Mouse (Mus musculus) T-cell, adult 2 months (primary cell): ENCODE results near the gene Pvrig.
"Not testable (repeated sequence)": the region's sequence is repeated elsewhere in the genome, so short reads cannot be mapped to it uniquely, and the experiment has no call there.

Experiments used
- DNase-seq: peaks from one replicate; pipeline ENCODE4 v3.0.0; 2022; ENCODE audit warnings: low spot score

Pvrig gene

DNA sequence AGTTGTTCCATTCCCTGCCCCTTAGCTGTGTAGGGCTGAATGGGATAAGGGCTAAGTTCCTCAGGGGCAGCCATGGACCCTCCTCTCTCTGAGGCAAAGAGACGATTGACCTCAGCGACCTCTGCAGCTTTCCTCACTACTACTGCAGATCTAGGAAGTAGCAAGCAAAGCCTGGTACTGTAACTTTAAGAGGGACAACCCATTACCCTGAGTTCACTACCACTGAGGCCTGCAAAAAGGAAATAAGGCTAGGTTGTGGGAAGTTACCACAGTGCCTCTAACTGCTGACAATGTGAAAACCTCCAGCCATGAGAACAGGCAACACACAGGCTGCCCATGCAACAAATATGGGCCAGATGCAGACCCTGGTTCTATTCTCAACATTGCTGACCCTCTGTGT lies at the start of gene Pvrig:
Gene Pvrig (plus strand): TSS at position 301 of the 400 bp plus-strand sequence.
- DNase-seq = no peak

DNA sequence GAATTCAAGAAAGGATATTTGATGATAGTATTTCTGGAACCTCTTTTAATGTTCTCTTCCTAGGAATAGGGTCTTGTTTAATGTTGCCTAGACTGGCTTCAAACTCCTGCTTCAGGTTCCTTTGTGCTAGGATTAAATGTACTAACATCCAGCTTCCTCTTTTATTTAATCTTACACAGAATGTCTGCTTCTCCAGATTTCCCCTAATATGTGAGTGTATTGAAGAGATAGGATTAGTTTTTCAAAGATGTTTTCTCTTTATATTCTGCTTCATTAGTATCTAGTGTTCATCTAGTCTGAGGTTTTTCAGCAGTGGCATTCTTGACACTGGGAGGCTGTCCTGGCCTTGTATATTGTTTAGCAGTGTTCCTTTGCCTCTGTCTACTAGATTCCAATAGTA lies 47.6 kb upstream of the Pvrig start:
- no peak for DNase-seq

DNA sequence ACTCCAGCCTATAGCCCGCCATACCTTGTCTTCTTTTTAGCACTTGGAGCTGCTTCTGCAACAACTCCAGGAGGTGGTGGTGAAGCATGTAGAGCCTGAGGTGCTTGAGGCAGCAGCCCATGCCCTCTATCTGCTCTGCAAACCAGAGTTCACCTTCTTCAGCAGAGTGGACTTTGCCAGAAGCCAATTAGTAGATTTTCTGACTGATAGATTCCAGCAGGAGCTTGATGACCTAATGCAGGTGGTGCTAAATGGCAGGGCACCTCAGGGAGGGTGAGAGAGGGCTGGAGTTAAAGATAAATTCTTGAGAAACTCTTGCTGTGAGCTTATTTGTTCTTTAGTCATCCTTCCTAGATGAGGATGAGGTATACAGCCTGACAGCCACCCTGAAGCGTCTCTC lies 42.1 kb upstream of the Pvrig start:
- no peak for DNase-seq

DNA sequence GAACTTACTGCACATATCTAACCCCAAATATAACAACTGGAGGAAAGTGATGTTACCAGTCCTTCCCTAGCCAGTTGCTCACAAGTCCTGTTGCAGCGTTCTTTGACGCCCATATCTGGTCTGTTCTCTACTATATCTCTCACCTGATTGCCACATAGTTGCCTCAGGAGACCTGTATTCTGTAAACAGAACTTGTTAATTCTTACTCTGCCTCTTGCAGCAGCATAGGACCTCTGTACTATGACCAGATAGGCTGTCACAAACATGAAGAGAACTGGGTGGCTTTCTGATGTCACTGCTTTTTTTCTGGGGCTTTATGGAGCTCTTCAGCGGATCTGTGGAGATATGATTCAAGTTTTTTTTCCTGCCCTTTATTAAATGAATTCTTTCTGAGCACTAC lies 29.0 kb upstream of the Pvrig start:
- DNase-seq = no peak

DNA sequence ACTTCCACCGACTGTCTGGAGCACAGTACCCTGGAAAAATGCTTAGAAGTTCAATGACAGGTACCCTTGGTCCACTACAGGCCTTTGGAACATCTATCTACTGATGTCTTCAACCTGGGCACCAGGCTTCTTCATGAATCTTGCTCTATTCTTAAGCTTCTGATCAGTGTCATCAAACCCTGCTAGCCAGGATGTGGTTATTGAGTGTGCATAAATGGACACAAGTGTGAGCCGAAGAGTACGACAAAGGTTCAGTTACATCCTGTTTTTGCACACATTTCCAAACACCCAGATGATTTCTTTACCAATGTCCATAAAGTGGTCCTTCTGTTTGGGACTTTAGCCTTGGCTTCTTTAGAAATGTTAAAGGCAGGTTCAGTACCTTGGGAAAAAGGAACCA lies 1.5 kb downstream of the Pvrig start:
- no peak for DNase-seq

DNA sequence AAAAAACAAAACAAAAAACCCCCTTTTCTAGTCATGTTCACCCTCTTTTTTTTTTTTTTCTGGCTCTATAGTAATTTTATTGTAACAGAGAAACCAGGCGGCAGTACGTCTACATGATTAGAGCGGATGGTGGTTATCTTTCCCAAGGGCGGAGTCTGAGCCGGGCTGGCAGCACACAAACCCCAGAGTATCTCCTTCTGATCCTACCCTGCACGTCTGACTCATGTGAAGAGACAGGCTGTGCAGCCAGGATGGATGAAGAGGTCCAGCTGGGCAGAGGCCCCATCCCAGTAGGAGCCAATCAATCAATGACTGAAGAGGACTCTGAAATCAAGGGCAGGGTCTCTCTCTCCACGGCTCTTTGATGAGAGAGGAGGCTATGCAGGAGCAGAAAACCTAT lies 21.4 kb downstream of the Pvrig start:
- not testable (repeated sequence) for DNase-seq

DNA sequence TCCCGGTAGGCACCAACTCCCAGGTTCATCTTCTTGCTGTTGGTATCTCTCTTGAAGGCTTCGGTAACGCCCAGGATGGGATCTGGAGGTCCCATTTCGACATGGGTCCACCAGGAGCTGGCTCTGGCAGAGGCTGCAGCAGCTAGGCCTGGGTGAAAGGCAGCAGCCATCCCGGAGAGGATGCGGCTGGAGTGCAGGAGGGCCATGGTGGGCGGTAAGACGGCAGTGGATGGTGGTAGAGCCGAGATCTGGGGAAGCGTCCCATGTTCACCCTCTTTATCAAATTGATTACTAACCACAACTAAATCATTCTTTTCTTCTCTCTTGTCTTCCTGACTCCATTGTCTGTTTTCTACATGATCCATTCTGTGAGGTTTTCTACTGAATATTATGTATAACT lies 23.6 kb downstream of the Pvrig start:
- not testable (repeated sequence) for DNase-seq
